Mouse (Mus musculus) frontal cortex, postnatal 25 days (tissue): ENCODE results near the gene Smim23.

ENCODE experiments used
- DNase-seq, 2 experiments: peaks; one replicate each; pipeline ENCODE4 v3.0.0; 2022; ENCODE audit warnings: low spot score in 2 of 2

Gene Smim23

DNA sequence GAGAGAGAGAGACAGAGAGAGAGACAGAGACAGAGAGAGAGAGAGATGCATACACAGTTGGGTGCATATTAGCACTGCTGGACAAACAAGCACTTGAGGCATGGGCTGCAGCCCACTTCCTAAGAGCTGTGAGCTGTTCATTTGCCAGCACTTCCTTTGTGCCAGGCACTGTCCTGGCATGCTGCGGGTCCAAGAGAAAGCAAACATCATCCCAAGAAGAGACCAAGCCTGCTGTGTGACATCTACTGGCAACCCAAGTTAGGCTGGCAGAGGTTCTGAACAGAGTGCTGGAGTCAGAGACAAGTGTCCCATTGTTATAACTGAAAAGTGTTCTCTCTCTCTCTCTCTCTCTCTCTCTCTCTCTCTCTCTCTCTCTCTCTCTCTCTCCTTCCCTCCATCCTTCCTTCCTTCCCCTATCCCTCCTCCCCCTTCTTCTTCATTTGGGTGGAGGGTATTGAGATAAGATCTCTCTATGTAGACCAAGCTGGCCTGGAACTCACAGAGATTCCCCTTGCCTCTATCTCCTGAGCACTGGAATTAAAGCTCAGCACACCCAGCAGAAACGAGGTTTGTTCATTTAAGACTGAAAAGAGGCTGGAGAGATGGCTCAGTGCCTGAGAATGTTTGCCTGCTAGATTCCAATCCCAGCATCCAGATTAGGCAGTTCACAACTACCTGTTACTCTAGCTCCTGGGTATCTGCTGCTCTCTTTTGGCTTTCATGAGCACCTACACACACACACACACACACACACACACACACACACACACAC, 42.6 kb downstream of the Smim23 start:
- no peak for DNase-seq

- no peak for DNase-seq
These were observed 43.5 kb downstream of the Smim23 start for GRCm38 (mm10) chr11:32780747-32781536.

DNA sequence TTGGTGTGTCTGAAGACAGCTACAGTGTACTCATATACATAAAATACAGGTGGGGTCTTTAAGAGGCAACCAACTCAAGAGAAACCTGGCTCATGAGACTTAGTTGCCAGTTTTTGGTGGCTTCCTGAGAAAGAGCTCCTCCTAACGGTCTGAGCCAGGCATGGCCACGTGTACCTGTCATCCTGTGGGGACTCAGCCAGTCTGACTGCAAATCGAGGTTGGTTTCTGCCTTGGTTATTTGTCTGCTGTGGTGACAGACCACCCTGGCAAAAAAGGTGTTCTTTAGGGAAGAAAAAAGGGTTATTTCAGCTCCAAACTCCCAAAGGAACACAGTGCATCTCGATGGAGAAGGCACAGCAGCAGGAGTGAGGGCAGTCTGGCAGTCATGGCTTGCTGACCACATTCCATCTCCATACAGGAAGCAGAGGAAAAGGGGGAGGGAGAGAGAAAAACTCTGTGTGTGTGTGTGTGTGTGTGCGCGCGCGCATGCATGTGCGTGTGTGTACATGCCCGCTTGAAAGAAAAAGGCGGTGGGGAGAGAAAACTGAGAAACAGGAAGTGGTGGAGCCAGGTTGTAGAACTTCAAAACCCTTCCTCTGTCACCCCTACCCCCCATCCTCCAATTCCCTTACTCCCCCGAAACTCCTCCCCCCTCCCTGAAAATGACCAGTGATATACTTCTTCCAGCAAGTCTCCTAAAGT, 55.6 kb downstream of the Smim23 start:
- no peak for DNase-seq
